Mouse (Mus musculus) heart, embryonic 12.5 days (tissue): ENCODE data around the gene Exoc2. TPM values are rescaled to one million over a fixed set of nuclear protein-coding genes. Genes with fewer than 3 reads are reported as not detected.

Source experiments
- ATAC-seq: fragments of 200-750 bp; cut with Nextera tagmentation; 2 replicates; pipeline ENCODE4 v1.8.0; 2017; ENCODE audit warnings: moderate TSS enrichment, moderate library complexity; ENCODE audit not compliant: insufficient number of reproducible peaks, low FRiP score
- H3K27ac ChIP-seq: fragments of 300-500 bp; sonication (generic); 2 replicates; pipeline ENCODE4 v1.5.1; 2016; ENCODE audit warnings: mild to moderate bottlenecking, moderate library complexity; ENCODE audit not compliant: poor library complexity, severe bottlenecking
- H3K27me3 ChIP-seq: fragments of 300-500 bp; sonication (generic); replicated peaks from 2 replicates; pipeline ENCODE4 v1.6.1; 2016; ENCODE audit warnings: mild to moderate bottlenecking, moderate library complexity
- H3K36me3 ChIP-seq: fragments of 300-500 bp; sonication (generic); 2 replicates; pipeline ENCODE4 v1.6.1; 2016; ENCODE audit warnings: mild to moderate bottlenecking, moderate library complexity
- H3K4me1 ChIP-seq: fragments of 300-500 bp; sonication (generic); replicated peaks from 2 replicates; pipeline ENCODE4 v1.6.1; 2016; ENCODE audit warnings: mild to moderate bottlenecking
- H3K4me2 ChIP-seq: fragments of 300-500 bp; sonication (generic); 2 replicates; pipeline ENCODE4 v1.6.1; 2016; ENCODE audit warnings: mild to moderate bottlenecking, moderate library complexity
- H3K4me3 ChIP-seq: fragments of 300-500 bp; sonication (generic); 2 replicates; pipeline ENCODE4 v1.5.1; 2016; ENCODE audit warnings: mild to moderate bottlenecking
- H3K9ac ChIP-seq: fragments of 300-500 bp; sonication (generic); 2 replicates; pipeline ENCODE4 v1.6.1; 2016; ENCODE audit warnings: mild to moderate bottlenecking, moderate library complexity
- H3K9me3 ChIP-seq: fragments of 300-500 bp; sonication (generic); replicated peaks from 2 replicates; pipeline ENCODE4 v1.6.1; 2016; ENCODE audit warnings: mild to moderate bottlenecking, moderate library complexity
- WGBS: fragments of 180-500 bp; shearing (Covaris S2); methylation state at CpG from one replicate; pipeline ENCODE4 v1.1.7; 2016; 5-methylcytosine and 5-hydroxymethylcytosine counted together
- polyA plus RNA-seq: library from polyadenylated mRNA; unstranded; fragments of >200 nt; fragmentation: Nextera tagmentation; extraction: Ambion mirVana; gene quantifications from 2 replicates; pipeline ENCODE4 v1.2.1, GENCODE M21; 2016

Gene Exoc2
- 26.8 and 28.2 TPM in 2 replicates for polyA plus RNA-seq

- peak within 1 kb of the TSS; percentile 89 for H3K9ac ChIP-seq
These were observed at the start of gene Exoc2, which contains the start of gene Gm5447 for GRCm38 (mm10) chr13:30973501-30974246. Gene Exoc2, minus strand, starts transcription at chr13:30974093. Gene Gm5447, plus strand, starts transcription at chr13:30974204.

GRCm38 (mm10) chr13:31023664-31024063, 49.8 kb upstream of the Exoc2 start:
- H3K27ac ChIP-seq = no peak overlapping the region
- no peak overlapping the region for H3K4me3 ChIP-seq
- no peaks in the 10 kb centered on the region for H3K27me3 ChIP-seq
- H3K4me2 ChIP-seq = no peak overlapping the region
- no peaks in the 10 kb centered on the region for H3K9me3 ChIP-seq
- no peak for ATAC-seq
- no peaks in the 10 kb centered on the region for H3K36me3 ChIP-seq
- no peak overlapping the region for H3K9ac ChIP-seq
- no peaks in the 10 kb centered on the region for H3K4me1 ChIP-seq
- 61% methylated on average over 3 of the region's 3 CpGs for WGBS

More at GRCm38 (mm10) chr13:30973501-30974246, at the start of gene Exoc2, which contains the start of gene Gm5447:
- H3K9me3 ChIP-seq = no peaks in the 10 kb centered on the region
- no peaks in the 10 kb centered on the region for H3K36me3 ChIP-seq
- H3K4me1 ChIP-seq = peaks cover 21% of the 10 kb centered on the region
- peak within 1 kb of the TSS; percentile 80 for H3K4me3 ChIP-seq
- 1% methylated on average over 54 of the region's 54 CpGs for WGBS
- peak within 1 kb of the TSS; percentile 71 for H3K4me2 ChIP-seq
- H3K27me3 ChIP-seq = no peaks in the 10 kb centered on the region
- ATAC-seq = peak; percentile 89
- H3K27ac ChIP-seq = peak within 1 kb of the TSS; percentile 82

GRCm38 (mm10) chr13:31021927-31022326, 48.0 kb upstream of the Exoc2 start:
- Histone ChIP-seq H3K4me3 (no peak overlapping the region), H3K27ac (no peak overlapping the region), H3K36me3 (no peaks in the 10 kb centered on the region), H3K27me3 (no peaks in the 10 kb centered on the region), H3K9me3 (no peaks in the 10 kb centered on the region), H3K4me2 (no peak overlapping the region), H3K4me1 (no peaks in the 10 kb centered on the region), H3K9ac (no peak overlapping the region)
- 63% methylated on average over 6 of the region's 6 CpGs for WGBS
- no peak for ATAC-seq

- Histone ChIP-seq H3K9ac (no peak overlapping the region), H3K27me3 (no peaks in the 10 kb centered on the region), H3K4me2 (no peak overlapping the region), H3K4me3 (no peak overlapping the region), H3K27ac (no peak overlapping the region), H3K9me3 (no peaks in the 10 kb centered on the region), H3K36me3 (no peaks in the 10 kb centered on the region), H3K4me1 (no peaks in the 10 kb centered on the region)
- no peak for ATAC-seq
- WGBS = 58% methylated on average over 4 of the region's 4 CpGs
These were observed 47.6 kb upstream of the Exoc2 start for GRCm38 (mm10) chr13:31021514-31021913.

- no peak for ATAC-seq
- no peak overlapping the region for H3K4me3 ChIP-seq
- no peaks in the 10 kb centered on the region for H3K36me3 ChIP-seq
- no peak overlapping the region for H3K9ac ChIP-seq
- no peak overlapping the region for H3K27ac ChIP-seq
- no peaks in the 10 kb centered on the region for H3K27me3 ChIP-seq
- H3K4me2 ChIP-seq = no peak overlapping the region
- 84% methylated on average over 3 of the region's 3 CpGs for WGBS
- no peaks in the 10 kb centered on the region for H3K9me3 ChIP-seq
- H3K4me1 ChIP-seq = no peaks in the 10 kb centered on the region
These were observed 43.7 kb upstream of the Exoc2 start for GRCm38 (mm10) chr13:31017545-31017944.

GRCm38 (mm10) chr13:31004995-31005394, 31.1 kb upstream of the Exoc2 start:
- peak overlapping the region; percentile 36 for H3K4me2 ChIP-seq
- no peaks in the 10 kb centered on the region for H3K9me3 ChIP-seq
- H3K4me3 ChIP-seq = no peak overlapping the region
- H3K9ac ChIP-seq = no peak overlapping the region
- H3K27me3 ChIP-seq = no peaks in the 10 kb centered on the region
- ATAC-seq = no peak
- WGBS = 55% methylated on average over 4 of the region's 4 CpGs
- no peaks in the 10 kb centered on the region for H3K36me3 ChIP-seq
- H3K27ac ChIP-seq = no peak overlapping the region
- H3K4me1 ChIP-seq = no peaks in the 10 kb centered on the region

GRCm38 (mm10) chr13:31004458-31004857, 30.6 kb upstream of the Exoc2 start:
- 57% methylated on average over 12 of the region's 12 CpGs for WGBS
- ATAC-seq = no peak
- H3K36me3 ChIP-seq = no peaks in the 10 kb centered on the region
- no peak overlapping the region for H3K27ac ChIP-seq
- peak overlapping the region; percentile 36 for H3K4me2 ChIP-seq
- H3K9ac ChIP-seq = no peak overlapping the region
- no peaks in the 10 kb centered on the region for H3K4me1 ChIP-seq
- 0 out of 2 replicates have a peak, but pooled peaks cover 3% of the 10 kb centered on the region for H3K27me3 ChIP-seq
- H3K4me3 ChIP-seq = no peak overlapping the region
- H3K9me3 ChIP-seq = no peaks in the 10 kb centered on the region

- H3K27me3 ChIP-seq = 0 out of 2 replicates have a peak, but pooled peaks cover 3% of the 10 kb centered on the region
- no peaks in the 10 kb centered on the region for H3K4me1 ChIP-seq
- ATAC-seq = no peak
- no peak overlapping the region for H3K9ac ChIP-seq
- H3K4me2 ChIP-seq = no peak overlapping the region
- WGBS = 82% methylated on average over 6 of the region's 6 CpGs
- no peak overlapping the region for H3K4me3 ChIP-seq
- H3K27ac ChIP-seq = no peak overlapping the region
- H3K9me3 ChIP-seq = no peaks in the 10 kb centered on the region
- H3K36me3 ChIP-seq = no peaks in the 10 kb centered on the region
These were observed 25.9 kb upstream of the Exoc2 start for GRCm38 (mm10) chr13:30999799-31000198.

GRCm38 (mm10) chr13:30997526-30998253, 23.8 kb upstream of the Exoc2 start:
- Histone ChIP-seq H3K36me3 (no peaks in the 10 kb centered on the region), H3K4me2 (no peak overlapping the region), H3K9ac (no peak overlapping the region), H3K9me3 (no peaks in the 10 kb centered on the region), H3K27me3 (0 out of 2 replicates have a peak, but pooled peaks cover 3% of the 10 kb centered on the region), H3K4me3 (no peak overlapping the region), H3K27ac (no peak overlapping the region), H3K4me1 (no peaks in the 10 kb centered on the region)
- ATAC-seq = no peak
- 83% methylated on average over 8 of the region's 8 CpGs for WGBS

GRCm38 (mm10) chr13:30994249-30994858, 20.5 kb upstream of the Exoc2 start:
- Histone ChIP-seq H3K4me3 (no peak overlapping the region), H3K27me3 (peaks cover 7% of the 10 kb centered on the region), H3K27ac (no peak overlapping the region), H3K9me3 (no peaks in the 10 kb centered on the region), H3K9ac (no peak overlapping the region), H3K4me1 (no peaks in the 10 kb centered on the region), H3K36me3 (no peaks in the 10 kb centered on the region), H3K4me2 (no peak overlapping the region)
- WGBS = 73% methylated on average over 6 of the region's 6 CpGs
- ATAC-seq = no peak

GRCm38 (mm10) chr13:30993819-30994218, 19.9 kb upstream of the Exoc2 start:
- 33% methylated on average over 3 of the region's 3 CpGs for WGBS
- Histone ChIP-seq H3K27ac (no peak overlapping the region), H3K9me3 (no peaks in the 10 kb centered on the region), H3K9ac (no peak overlapping the region), H3K36me3 (no peaks in the 10 kb centered on the region), H3K4me1 (no peaks in the 10 kb centered on the region), H3K4me3 (no peak overlapping the region), H3K27me3 (peaks cover 8% of the 10 kb centered on the region), H3K4me2 (no peak overlapping the region)
- no peak for ATAC-seq
